Mouse (Mus musculus) cerebellum, adult 9-11 months (tissue): ENCODE measurements around the gene Pafah2.

Experiments used
- DNase-seq: peaks from one replicate; pipeline ENCODE4 v3.0.0; 2022

The Pafah2 gene

DNA sequence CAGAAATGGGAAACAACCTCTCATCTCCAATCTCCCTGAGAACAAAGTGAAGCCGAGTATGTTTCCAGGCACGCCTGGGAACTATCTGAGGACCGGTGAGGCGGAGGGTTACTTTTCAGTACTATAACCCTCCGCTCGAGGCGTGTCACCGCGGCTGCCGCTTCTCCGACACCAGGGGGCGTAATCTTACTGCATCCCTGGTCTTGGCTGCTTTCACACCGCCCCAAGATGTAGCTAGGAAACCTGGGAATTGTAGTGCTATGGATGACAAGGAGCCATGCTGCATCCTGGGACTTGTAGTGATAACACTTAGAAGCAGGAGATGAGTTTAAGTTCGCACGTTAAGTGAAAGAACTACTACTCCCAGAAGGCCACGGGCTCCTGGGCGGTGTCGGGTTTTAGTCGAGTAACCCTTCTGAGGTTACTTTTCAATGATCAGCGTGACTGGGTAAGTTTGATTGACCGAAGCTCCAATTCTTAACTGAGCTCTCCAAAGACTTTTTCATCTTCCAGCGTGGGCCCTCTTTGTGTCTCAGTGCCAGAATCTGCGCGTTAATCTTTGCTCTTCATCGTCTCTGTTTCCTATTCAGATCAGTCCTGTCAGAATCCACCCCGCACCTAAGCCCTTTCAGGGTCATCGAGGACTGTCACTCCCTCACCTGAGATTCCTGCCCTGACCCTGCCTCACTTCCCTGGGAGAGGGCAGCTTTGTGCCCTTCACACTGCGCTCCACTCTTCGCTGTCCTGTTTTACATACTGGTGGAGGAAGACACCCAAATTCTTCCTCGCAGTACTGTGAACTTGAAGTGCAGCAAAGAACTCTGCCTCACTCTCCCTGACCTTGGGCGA, at the start of gene Pafah2:
Pafah2 (plus strand) TSS at position 344 of the 849 bp plus-strand sequence.
- peak; percentile 98 for DNase-seq

DNA sequence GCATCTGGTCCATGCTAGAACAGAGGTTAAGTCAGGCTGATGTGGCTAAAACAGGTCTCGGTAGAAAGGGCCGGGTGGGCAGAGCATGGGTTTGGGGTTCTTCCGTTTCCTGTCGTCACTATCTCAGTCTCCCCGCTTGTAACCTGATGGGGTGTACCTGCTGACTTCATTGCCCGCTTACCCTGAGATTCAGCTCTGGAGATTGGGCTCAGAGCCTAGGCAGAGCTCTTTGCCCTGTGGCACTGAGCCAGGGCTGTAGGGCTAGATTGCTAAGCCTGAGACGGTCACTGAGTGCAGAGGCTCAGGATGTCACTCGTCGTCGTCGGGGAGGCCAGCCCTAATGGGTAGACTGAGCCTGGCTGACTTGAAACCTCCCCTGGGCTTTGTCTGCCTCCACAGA, 48.0 kb upstream of the Pafah2 start:
- no peak for DNase-seq

DNA sequence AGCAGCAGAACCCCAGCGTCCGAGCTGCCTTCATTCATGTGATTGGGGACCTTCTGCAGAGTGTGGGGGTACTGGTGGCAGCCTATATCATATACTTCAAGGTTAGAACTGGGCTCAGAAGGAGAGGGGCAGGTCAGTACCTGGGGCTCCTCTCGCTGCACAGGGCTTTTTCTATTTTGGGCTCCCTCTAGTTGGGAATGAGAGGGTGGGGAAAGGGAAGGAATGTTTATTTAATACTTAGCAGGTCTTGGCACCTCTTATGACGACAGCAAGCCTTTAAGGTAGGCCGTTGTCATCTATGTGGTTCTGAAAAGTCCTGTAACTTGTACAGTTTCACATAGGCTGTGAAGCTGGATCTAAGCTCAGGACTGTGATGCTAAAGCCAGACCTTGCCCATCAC, 47.6 kb upstream of the Pafah2 start:
- DNase-seq: no peak

DNA sequence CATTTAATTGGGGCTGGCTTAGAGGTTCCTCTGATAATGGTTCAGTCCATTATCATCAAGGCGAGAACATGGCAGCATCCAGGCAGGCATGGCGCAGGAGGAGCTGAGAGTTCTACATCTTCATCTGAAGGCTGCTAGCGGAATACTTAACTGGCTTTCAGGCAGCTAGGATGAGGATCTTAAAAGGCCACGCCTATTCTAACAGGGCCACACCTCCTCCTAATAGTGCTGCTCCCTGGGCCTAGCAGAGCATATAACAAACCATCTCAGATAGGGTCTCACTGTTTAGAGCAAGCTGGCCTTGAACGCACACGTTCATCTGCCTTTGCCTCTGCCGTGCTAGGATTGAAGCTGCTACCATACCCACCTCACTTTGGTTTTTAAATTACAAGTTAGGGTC, 46.3 kb upstream of the Pafah2 start:
- DNase-seq: no peak

DNA sequence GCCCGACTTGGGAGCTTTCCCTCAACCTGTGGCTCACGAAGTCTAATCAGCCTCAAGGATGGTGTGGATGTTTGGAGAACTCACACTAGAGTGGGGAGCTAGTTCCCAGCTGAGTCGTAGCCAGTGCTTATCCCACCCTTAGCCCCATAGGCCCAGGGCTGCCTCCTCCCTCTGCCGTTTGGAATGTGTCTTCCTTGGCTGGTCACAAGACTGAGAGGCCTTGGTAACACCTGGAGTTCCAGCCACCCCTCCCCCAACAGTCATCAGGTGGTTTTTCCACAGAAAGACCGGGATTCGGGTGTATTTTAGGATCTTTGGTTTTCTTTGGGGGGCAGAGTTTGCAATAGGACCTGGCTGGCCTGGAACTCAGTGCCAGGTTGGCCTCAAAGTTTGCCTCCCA, 45.5 kb upstream of the Pafah2 start:
- no peak for DNase-seq

DNA sequence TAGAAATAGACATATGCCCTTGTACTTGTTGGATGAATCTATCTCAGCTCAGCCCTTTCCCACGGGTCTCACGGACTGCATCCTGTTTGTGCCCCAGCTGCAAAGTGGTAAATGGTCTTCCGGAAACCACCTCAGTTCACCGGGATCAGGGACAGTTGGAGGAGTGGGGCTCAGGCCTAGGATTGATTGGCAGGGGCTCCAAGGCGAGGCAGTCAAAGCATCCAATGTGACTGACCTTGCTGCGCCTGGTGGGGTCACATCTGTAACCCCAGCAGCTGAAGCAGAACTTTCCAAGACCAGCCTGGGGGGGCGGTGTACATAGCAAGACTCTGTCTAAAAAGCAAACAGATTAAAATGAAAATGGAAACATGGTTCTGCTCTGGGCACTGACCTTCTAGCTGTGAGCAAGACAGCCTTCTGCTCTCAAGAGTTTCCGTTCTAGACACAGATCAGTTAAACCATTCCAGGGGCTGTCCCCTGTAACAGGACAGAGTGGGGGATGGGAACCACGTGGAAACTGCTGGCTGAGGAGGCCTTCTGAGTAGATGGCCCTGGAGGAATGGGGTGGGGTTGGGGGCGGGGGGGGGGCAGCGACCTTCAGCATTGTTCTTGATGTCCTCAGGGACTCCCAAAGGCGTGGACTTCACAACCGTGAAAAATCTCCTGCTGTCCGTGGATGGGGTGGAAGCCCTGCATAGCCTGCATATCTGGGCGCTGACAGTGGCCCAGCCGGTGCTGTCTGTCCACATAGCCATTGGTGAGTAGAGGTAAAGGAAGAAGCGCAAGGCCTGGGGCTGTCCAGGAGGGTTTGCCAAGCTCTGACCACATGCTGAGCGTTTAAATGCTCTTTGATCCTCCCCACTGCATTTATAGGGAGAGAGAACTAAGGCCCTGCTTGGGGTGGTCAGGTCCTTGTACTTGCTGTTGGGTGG, 44.5 kb upstream of the Pafah2 start:
- DNase-seq: no peak

DNA sequence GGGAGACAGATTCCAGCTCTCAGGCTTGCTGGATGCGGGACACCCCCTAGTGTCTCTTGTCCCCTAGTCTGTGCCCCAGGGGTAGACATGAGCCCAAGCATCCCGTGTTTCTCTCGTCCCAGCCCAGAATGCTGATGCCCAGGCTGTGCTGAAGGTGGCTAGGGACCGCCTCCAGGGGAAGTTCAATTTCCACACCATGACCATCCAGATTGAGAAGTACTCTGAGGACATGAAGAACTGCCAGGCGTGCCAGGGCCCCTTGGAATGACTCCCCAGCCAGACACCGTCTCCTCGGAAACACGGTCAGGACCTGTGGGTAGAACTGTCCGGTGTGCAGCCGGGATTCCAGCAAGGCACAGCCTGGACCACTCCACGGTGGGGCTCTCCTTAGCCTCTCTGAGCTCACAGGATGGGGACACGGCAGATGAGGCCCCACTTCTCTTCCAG, 43.8 kb upstream of the Pafah2 start:
- no peak for DNase-seq

DNA sequence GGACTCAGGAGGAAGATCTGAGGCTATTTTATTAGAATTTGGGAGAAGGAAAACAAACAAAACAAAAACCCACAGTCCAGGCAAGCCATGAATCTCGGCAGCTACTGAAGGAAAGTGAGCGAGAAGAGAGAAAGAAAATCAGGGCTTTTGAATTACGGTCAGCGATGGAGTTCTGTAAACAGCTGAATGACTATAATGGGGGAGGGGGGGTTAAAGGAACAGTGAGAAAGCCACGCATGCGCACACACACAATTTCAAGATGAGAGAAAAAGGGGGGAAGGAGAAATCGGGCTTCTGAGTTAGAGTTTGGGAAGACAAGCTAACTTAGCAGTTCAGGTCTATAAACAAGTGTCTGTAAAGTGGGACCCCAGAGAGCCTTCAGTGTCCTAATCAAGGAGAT, 43.2 kb upstream of the Pafah2 start:
- no peak for DNase-seq

DNA sequence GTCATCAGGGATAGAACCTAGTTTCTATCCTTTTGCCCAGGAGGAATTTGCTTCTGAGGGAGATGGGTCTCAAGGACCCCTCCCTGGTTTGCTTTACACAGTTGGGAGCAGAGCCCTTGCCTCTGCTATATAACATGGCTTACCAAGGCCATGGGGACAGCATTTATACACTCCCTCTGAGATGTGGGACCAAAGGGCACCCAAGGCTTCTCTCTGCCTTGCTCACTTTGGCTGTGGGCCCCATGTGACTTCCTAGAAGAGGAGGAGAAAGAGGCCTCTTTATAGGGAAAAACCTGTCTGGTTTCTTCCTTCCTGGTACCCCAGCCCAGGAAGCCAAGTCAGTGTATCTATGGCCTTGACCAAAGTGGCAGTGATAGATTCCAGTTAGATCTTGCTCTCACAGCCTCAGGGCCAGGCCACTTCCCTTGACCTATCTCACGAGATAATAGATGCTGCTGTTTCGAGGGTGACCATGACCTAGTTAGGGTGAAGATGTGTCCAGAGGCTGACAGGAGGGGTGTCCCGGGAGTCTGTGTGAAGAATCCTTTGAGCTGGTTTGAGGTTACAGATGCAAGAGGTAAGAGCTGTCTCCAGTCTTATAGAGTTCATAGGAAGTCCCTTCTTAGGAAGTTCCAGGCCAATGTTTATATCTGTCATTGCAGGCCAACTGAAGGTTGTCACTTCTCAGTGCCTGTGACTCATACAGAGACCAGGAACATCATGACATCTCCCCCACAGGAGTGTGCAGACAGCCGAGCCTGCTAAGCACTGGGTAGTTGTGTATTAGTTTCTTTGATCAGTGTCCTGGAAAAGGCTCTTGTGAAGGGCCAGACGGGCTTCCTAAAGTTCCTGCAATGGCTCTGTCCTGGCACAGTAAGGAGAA, 42.4 kb upstream of the Pafah2 start:
- no peak for DNase-seq

DNA sequence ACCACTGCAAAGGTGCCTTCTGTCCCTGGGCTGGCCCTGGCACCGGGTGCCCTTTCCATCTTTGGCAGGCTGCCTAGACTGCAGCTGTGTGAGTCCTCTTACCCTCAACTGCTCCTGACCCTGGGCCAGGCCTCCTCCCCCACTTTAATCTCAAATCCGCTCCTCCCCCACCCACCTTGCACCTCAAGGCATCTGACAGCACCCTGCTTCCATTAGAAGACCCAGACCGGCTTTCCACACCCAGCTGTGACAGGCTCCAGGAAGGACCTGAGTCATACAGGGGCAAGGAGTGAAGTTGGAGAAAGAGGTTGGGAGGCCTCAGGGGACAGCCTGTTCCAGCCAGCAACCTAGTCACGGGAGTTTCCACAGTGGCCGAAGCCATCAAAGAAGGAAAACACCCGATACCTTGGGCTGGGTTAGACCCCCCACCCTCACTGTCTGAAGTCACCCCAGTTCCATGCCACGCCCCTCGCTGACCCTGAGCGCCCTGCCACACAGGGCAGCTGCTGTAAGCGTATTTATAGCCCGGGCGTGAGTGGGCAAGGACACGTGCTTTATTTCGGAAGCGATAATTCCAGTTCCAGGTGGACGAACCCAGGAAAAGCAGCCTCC, 40.2 kb upstream of the Pafah2 start:
- peak; percentile 16 for DNase-seq

DNA sequence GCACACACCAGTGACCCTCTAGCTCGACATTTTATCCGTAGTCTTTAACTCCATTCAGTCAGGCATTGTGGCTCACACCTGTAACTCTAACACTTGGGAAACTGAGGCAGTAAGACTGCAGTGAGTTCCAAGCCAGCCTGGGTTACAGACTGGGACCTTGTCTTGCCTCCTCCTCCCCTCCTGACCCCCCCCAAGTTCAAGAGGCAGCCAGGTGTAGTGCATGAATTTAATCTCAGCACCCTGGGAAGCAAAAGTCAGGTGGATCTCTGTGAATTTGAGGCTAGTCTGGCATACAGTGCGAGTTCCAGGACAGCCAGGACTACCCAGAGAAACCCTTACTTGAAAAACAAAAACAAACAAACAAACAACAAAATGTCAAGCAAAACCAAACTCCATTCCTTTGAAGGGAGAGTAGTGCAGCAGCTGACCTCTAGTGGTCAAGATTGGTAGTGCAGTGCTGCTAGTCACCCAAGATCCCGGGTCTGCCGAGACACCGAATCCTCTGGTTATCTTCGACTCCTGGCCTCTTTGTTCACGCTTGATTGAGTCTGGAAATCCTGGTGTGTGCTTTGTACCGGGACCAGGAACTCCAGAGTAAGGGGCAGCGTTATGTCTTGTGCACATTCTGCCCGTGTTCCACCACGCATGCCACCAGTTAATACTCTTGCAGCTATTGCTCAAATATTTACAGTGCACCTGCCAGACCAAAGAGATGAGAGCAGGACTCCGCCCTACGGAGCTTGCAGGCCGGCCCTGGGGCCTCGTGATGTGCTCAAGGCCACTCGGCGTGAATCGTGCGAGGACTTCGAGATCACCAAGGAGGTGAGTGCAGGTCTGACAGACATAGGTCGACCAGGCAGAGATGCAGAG, 39.3 kb upstream of the Pafah2 start:
- DNase-seq: peak; percentile 66

DNA sequence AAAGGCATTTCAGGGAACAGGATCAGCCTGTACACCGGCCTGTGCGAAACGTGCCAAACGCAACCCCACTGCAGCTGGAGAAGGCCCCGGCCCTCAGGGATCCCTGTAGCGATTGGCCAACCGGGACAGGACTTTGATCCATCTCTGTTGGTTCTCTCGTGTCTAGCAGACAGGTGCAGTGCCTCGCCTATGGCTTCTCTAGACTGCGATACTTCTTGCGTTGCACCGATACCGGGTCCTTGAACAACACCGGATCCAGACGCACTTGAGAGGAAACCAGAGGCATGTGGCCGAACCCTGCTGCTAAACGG, 38.7 kb upstream of the Pafah2 start:
- DNase-seq: no peak

DNA sequence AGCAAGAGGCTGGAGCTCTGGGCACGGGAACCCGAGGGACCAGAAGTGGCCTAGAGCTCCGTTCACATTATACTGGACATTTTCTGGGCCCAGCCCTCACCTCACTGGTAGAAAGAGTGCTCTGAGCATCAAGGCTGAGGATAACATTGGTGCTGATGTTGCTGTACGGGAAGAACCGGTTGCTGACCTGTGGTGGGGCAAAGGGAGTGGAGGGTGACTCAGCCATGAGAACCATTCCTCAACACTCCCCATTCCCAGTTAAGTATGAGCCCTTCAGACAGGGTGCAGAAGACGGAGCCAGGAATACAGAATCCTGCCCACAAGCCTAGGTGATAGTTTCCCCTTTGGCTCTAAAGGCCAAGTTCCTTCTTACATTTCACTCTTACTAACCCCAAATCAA, 36.5 kb upstream of the Pafah2 start:
- no peak for DNase-seq

DNA sequence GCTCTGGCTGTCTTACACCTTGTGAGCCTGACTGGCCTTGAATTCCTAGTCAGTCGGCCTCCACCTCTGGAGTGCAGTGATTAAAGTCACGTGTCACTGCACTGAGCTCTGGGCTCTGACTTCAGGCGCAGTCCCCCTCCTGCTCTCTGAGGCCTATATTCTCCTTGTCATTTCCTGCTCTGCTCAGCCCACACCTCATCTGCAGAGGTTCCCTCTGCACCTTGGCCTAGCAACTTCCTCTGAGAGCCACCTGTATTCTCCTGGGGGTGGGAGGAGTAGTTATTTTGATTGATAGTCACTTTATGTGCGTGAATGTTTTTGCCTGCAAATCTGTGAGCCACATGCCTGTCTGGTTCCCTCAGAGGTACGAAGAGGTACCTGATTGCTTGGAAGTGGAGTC, 34.9 kb upstream of the Pafah2 start:
- DNase-seq: no peak

DNA sequence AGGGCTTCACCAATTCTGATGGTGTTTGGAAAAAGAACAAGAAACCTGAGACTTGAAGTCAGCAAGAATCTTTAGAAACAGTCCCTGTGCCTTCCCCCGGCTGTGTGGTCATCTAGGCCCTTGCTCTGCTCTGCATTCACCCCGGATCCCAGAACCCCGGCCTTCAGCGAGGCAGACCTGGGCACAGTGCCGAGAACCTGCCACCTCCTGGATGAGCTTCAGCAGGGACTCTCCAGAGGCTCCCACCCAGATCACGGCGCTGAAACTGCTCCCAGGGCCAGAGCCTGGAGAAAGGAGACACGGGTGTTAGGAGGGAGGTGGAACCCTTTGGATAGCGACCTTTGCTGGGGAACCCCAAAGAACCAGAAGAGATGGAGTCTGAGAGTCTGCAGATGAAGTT, 34.0 kb upstream of the Pafah2 start:
- DNase-seq: no peak

DNA sequence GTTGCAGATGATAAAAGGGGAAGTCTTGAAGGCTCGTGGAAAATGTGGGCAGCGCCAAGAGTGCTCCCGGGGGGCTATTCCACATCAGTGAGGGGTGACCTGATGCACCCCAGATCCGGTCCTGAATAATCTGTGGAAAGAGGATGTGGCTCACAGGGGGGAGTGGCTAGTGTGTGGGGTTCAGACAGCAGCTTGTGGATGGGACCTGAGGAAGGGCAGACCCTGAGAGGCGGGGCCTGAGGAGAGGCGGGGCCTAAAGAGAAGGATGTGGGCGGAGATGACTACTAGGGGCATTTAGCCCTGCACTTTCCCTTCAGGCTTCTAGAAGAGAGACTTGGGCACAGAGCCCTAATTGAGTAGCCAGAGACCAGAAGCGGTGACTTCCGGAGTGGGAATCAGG, 33.5 kb upstream of the Pafah2 start:
- no peak for DNase-seq

DNA sequence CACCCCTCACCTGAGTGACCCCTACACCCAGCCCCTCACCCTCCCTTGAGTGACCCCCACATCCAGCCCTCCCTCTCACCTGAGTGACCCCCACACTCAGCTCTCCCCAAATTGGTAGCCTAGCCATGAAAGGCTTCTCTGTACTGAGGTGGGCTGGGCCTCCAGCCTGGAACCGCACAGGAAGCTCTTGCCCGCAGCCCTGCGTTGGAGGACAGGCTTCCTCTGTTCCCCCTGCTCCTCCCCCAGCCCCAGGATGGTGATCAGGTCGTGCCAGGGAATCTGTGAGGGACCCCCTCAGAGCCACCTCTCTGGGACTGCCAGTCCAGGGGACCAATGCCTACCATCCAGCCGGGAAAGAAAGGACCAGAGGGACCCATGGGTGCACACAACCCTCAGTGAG, 30.8 kb upstream of the Pafah2 start:
- DNase-seq: no peak

DNA sequence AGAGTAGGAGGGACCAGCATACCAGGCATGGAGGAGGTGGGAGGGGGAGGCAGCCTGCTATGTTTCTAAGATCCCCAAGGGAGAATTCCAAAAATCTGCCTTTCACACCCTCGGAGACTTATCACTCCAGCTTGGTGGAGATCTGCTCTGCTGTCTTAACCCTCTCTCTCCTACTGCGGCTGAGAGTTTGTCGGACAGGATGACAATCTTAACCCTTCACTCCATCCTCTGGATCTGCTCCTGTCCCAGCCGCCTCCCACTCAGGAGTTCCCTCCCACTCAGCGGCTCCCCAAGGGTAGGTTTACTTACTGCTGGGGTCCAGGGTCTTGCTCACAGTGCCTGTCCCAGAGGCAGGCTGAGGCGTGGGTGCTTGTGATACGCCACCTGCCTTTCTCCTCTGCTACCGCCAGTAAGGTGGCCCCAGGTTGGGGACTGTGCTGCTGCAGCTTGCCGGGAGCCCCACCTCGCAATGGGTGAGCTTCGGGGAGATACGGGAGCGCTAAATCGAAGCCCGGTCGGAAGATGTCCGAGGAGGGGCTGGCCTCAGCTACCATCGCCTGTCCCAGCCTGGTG, 25.4 kb upstream of the Pafah2 start:
- peak; percentile 56 for DNase-seq

DNA sequence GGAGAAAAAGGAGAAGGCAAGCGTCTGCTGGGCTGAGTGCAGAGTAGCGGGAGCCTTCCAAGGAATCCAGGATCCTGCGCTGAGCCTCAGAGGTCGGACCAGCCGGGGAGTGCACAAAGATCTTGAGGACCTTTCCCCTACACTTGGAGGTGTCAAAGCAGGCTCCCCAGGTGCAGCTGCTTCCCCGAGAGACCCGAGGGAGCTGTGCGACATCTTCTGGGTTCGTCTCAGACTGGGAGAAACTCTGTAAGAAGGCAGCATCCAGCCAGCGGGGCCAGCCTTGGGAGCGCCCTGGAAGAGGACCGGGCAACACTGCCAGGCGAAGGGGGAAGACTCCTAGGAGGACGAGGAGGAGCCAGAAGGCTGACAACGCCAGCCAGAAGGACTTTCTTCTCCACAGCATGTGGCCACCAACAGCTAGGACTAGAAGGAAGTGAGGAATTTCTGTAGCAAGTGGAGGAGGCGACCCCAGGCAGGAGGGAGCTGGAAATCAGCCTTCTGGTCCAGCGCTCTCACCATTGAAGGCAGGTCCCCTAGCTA, 24.7 kb upstream of the Pafah2 start:
- DNase-seq: no peak

DNA sequence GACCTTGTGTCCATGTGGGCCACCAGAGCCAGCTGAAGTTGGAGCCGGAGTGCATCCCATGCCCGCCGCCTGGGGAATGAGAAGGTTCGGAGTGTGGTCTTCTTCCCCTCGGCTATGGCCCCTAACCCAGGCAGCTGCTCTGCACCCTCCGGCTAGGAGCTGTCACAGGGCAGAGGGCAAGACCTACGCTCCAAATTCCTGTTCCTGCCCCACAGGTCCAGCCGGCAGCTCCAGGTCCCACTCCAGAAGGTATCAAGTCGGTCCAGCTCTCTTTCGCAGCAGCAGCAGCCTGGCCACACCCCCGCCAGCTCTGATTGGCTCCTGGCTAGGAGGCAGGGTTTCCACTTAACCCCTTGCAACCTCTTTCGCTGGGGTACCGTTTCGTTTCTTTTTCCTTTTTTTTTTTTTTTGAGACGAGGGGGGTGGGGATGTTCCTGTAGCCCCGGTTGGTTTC, 23.8 kb upstream of the Pafah2 start:
- DNase-seq: peak; percentile 88

DNA sequence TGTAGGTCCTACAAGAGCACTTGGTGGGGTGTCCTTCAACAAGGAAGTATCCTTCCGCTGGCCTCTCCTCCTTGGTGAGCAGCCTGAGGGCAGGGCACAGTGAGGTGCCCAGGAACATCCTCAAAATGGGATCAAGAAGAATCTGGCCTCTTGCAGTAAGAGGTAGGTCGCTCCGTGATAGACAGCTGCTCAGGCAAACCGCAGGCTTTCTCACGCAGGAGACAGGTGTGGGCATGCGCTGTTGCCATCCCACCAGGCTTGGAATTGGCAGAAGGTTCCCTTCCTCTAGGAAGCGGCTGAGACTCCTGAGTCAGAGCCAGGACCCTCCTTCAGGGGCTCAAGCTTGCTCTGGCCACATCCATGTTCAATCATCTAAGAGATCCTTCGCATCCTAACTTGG, 22.8 kb upstream of the Pafah2 start:
- no peak for DNase-seq
